Mouse (Mus musculus) embryonic facial prominence, embryonic 10.5 days (tissue): ENCODE results near the gene Emc1. TPM values are rescaled to one million over a fixed set of nuclear protein-coding genes. Genes with fewer than 3 reads are reported as not detected.

Experiments
- DNase-seq: peaks from one replicate; pipeline ENCODE4 v3.0.0-alpha.2; 2017; ENCODE audit warnings: low spot score
- H3K27ac ChIP-seq: fragments of 300-500 bp; sonication (generic); replicated peaks from 2 replicates; pipeline ENCODE4 v1.5.1; 2016; ENCODE audit warnings: mild to moderate bottlenecking
- H3K27me3 ChIP-seq: fragments of 300-500 bp; sonication (generic); replicated peaks from 2 replicates; pipeline ENCODE4 v1.6.1; 2016; ENCODE audit warnings: low read depth, mild to moderate bottlenecking; ENCODE audit not compliant: poor library complexity, severe bottlenecking
- H3K36me3 ChIP-seq: fragments of 300-500 bp; sonication (generic); replicated peaks from 2 replicates; pipeline ENCODE4 v1.6.1; 2016; ENCODE audit warnings: mild to moderate bottlenecking, moderate library complexity
- H3K4me1 ChIP-seq: fragments of 300-500 bp; sonication (generic); 2 replicates; pipeline ENCODE4 v1.6.1; 2016
- H3K4me3 ChIP-seq: fragments of 300-500 bp; sonication (generic); 2 replicates; pipeline ENCODE4 v1.5.1; 2016; ENCODE audit warnings: mild to moderate bottlenecking, moderate library complexity
- H3K9me3 ChIP-seq: fragments of 300-500 bp; sonication (generic); 2 replicates; pipeline ENCODE4 v1.6.1; 2016; ENCODE audit warnings: mild to moderate bottlenecking
- WGBS: fragments of 180-500 bp; shearing (Covaris S2); methylation state at CpG from one replicate; pipeline ENCODE4 v1.1.7; 2016; 5-methylcytosine and 5-hydroxymethylcytosine counted together
- polyA plus RNA-seq: library from polyadenylated mRNA; unstranded; fragments of >200 nt; fragmentation: Nextera tagmentation; extraction: Ambion mirVana; gene quantifications from 2 replicates; pipeline ENCODE4 v1.2.1, GENCODE M21; 2016

Gene Emc1
- polyA plus RNA-seq, result 30.3 and 33.1 TPM in 2 replicates

DNA sequence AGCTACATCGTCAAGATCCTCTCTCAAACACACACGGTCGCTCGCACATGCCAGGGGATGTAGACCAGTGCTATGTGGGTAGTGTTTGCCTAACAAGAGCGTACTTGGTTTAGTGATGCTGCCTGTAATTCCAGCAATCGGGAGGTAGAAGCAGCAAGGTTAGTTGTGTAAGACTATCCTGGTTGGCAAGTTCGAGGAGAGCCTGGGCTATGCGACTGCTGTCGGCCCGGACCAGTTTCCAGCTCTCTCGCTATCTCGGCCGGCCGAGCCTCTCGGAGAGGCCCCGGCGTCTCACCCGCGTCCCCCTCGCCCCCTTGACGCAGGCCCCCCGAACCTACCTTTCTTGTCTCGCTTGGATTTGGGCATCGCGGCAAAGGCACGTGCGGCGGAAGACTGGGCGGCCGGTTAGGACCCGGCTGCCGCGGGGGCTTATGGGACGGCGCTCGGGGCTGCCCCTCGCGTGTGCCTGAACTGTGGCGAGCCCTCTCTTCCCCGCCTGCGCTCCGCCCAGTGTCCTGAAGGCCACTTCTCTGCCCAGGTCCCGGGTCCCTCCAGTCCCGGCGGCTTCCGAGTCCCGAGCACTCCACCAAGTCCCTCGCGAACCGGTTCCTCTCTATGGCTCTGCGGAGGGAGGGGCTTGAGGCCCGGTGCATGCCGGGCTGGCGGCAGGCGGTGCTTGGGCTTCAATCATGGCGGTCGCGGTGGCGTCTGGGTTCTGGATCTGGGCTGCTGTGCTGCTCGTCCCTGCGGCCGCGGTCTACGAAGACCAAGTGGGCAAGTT lies at the start of gene Emc1, which contains the start of the genes Mrto4 and Ubr4:
Gene Emc1, plus strand, starts transcription at position 657 of the 781 bp plus-strand sequence.
Gene Mrto4, minus strand, starts transcription at position 646 of the 781 bp plus-strand sequence.
Gene Ubr4, plus strand, starts transcription at position 679 of the 781 bp plus-strand sequence.
- Histone ChIP-seq H3K36me3 (peaks cover 71% of the 10 kb centered on the region), H3K4me3 (peak within 1 kb of the TSS; percentile 94), H3K27me3 (no peaks in the 10 kb centered on the region), H3K4me1 (peaks cover 25% of the 10 kb centered on the region), H3K9me3 (no peaks in the 10 kb centered on the region), H3K27ac (peak within 1 kb of the TSS; percentile 100)
- peak; percentile 89 for DNase-seq
- WGBS, result under 1% methylated on average over 64 of the region's 64 CpGs

GRCm38 (mm10) chr4:139305521-139305920 lies 46.9 kb upstream of the Emc1 start:
- H3K27ac ChIP-seq, result no peak overlapping the region
- WGBS, result 94% methylated on average over 3 of the region's 3 CpGs
- H3K4me1 ChIP-seq, result peaks cover 10% of the 10 kb centered on the region
- H3K36me3 ChIP-seq, result peaks cover 52% of the 10 kb centered on the region
- H3K9me3 ChIP-seq, result no peaks in the 10 kb centered on the region
- no peak for DNase-seq
- no peak overlapping the region for H3K4me3 ChIP-seq
- peaks cover 10% of the 10 kb centered on the region for H3K27me3 ChIP-seq

DNA sequence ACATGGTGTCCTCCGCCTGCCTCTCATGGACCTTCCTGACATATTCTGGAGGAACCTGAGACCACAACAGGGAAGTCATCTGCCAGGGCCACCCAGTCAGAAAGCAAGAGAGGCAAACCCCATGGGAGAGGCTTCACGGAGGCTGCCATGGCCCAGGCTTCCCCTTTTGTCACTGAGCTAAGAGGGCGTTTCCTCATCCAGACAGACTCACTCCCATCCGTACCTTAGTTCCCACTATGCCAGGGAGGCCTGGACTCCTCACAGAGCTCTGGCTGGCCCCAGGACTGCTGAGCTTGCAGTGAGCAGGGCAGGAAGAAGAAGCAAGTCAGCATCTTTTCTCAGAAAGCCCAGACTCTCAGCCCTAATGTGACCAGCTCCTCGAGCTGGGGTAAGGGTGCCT lies 44.5 kb upstream of the Emc1 start:
- DNase-seq, result no peak
- Histone ChIP-seq H3K27ac (no peak overlapping the region), H3K36me3 (peaks cover 30% of the 10 kb centered on the region), H3K9me3 (no peaks in the 10 kb centered on the region), H3K4me1 (peaks cover 24% of the 10 kb centered on the region), H3K27me3 (peaks cover 13% of the 10 kb centered on the region), H3K4me3 (no peak overlapping the region)
- WGBS, result 84% methylated on average over 5 of the region's 5 CpGs

- DNase-seq, result no peak
- Histone ChIP-seq H3K4me1 (peaks cover 24% of the 10 kb centered on the region), H3K27ac (no peak overlapping the region; the same call in 1 of the 2 replicates), H3K4me3 (peak overlapping the region; percentile 89), H3K36me3 (peaks cover 37% of the 10 kb centered on the region), H3K27me3 (peaks cover 13% of the 10 kb centered on the region), H3K9me3 (no peaks in the 10 kb centered on the region)
- WGBS, result 21% methylated on average over 6 of the region's 6 CpGs
Observed at GRCm38 (mm10) chr4:139309651-139310050, 42.7 kb upstream of the Emc1 start.

GRCm38 (mm10) chr4:139310171-139310898 lies 42.1 kb upstream of the Emc1 start, which contains the start of the genes Pqlc2 and Akr7a5:
Gene Pqlc2, minus strand, starts transcription at chr4:139310708.
Gene Akr7a5, plus strand, starts transcription at chr4:139310744.
- peak within 1 kb of the TSS; percentile 89 for H3K4me3 ChIP-seq
- H3K27ac ChIP-seq, result peak within 1 kb of the TSS; percentile 90
- H3K9me3 ChIP-seq, result no peaks in the 10 kb centered on the region
- peaks cover 37% of the 10 kb centered on the region for H3K36me3 ChIP-seq
- DNase-seq, result peak; percentile 98
- H3K4me1 ChIP-seq, result peaks cover 24% of the 10 kb centered on the region
- WGBS, result under 1% methylated on average over 63 of the region's 63 CpGs
- H3K27me3 ChIP-seq, result peaks cover 13% of the 10 kb centered on the region

DNA sequence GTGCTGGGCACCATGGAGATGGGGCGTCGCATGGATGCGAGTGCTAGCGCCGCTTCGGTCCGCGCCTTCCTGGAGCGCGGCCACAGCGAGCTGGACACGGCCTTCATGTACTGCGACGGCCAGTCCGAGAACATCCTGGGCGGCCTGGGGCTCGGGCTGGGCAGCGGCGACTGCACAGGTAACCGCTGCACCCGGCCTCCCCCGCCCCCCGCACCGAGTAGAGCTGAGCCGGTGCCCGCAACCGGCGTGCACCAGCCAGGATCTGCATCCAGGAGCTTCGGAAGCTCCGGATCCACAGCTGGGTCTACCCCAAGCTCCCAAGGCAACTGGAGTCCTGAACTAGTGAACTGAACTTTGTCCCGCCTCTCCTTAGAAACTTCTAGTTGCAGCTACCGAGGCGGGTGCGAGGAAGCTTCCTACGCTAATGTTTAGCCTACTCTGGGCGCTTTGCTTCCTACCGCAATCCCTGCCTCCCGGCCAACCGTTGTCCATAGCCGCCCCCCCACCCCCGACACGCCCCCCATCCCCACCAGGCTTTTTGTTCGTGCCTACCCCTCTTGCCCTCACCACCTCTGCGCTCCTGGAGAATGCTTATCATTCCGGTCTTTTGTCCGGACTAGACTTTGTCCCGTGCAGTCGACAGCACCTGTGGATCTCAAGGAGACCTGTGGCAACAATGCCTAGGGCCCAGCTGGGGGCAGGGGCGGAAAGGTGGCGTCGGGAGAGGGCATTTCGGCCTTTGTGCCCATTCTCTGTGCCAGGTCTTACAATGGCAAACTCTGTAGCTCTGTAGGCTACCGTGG lies 41.3 kb upstream of the Emc1 start:
- DNase-seq, result no peak
- Histone ChIP-seq H3K4me1 (peaks cover 24% of the 10 kb centered on the region), H3K36me3 (peaks cover 37% of the 10 kb centered on the region), H3K27ac (peak overlapping the region; percentile 90), H3K4me3 (peak overlapping the region; percentile 89), H3K27me3 (peaks cover 13% of the 10 kb centered on the region), H3K9me3 (no peaks in the 10 kb centered on the region)
- under 1% methylated on average over 53 of the region's 53 CpGs for WGBS

- Histone ChIP-seq H3K36me3 (peaks cover 36% of the 10 kb centered on the region), H3K27me3 (peaks cover 13% of the 10 kb centered on the region), H3K9me3 (no peaks in the 10 kb centered on the region), H3K4me1 (peaks cover 24% of the 10 kb centered on the region), H3K27ac (peak overlapping the region; percentile 90), H3K4me3 (peak overlapping the region; percentile 89)
- 28% methylated on average over 14 of the region's 14 CpGs for WGBS
- DNase-seq, result no peak
Observed at GRCm38 (mm10) chr4:139311707-139312106, 40.7 kb upstream of the Emc1 start.

DNA sequence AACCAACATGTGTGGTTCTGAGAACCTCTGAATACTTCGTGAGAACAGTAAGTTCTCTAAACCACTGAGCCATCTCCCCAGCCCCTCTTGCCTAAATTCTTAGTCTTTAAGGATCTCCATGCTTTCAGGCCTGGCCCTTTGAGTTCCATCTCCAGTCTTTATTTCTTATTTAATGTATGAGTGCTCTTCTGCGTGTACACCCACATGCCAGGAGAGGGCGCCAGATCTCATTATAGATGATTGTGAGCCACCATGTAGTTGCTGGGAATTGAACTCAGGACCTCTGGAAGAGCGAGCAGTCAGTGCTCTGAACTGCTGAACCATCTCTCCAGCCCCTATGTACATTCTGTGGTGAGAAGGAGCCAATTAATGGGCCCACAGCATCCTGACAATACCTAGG lies 39.8 kb upstream of the Emc1 start:
- Histone ChIP-seq H3K36me3 (peaks cover 41% of the 10 kb centered on the region), H3K27ac (no peak overlapping the region), H3K4me1 (peaks cover 24% of the 10 kb centered on the region), H3K4me3 (peak overlapping the region; percentile 89), H3K9me3 (no peaks in the 10 kb centered on the region), H3K27me3 (peaks cover 13% of the 10 kb centered on the region)
- peak; percentile 41 for DNase-seq
- WGBS, result 58% methylated on average over 4 of the region's 4 CpGs

DNA sequence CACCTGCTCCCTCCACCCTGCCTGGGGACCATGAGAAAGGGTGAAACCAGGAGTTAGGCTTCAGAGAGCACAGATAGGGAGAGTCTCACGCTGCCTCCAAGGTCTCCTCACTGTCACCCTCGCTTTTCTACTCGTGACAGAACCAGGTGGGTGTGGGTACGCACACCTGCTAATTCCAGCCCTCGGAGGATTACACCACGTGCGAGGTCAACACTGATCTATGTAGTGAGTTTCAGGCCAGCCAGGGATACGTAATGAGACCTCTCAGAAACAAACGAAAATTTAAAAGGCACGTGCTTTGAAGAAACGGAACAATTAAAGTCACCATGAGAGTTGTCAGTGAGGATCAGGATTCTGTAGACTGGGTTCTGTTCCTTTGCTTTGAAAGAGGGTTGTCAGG lies 33.9 kb upstream of the Emc1 start:
- Histone ChIP-seq H3K27me3 (no peaks in the 10 kb centered on the region), H3K36me3 (peaks cover 62% of the 10 kb centered on the region), H3K4me1 (no peaks in the 10 kb centered on the region), H3K27ac (no peak overlapping the region), H3K9me3 (no peaks in the 10 kb centered on the region), H3K4me3 (no peak overlapping the region)
- WGBS, result 94% methylated on average over 11 of the region's 11 CpGs
- no peak for DNase-seq

- 92% methylated on average over 4 of the region's 4 CpGs for WGBS
- no peaks in the 10 kb centered on the region for H3K27me3 ChIP-seq
- H3K36me3 ChIP-seq, result peaks cover 51% of the 10 kb centered on the region
- H3K27ac ChIP-seq, result no peak overlapping the region
- no peak for DNase-seq
- H3K4me3 ChIP-seq, result no peak overlapping the region
- H3K4me1 ChIP-seq, result no peaks in the 10 kb centered on the region
- no peaks in the 10 kb centered on the region for H3K9me3 ChIP-seq
Observed at GRCm38 (mm10) chr4:139319740-139320139, 32.6 kb upstream of the Emc1 start.

DNA sequence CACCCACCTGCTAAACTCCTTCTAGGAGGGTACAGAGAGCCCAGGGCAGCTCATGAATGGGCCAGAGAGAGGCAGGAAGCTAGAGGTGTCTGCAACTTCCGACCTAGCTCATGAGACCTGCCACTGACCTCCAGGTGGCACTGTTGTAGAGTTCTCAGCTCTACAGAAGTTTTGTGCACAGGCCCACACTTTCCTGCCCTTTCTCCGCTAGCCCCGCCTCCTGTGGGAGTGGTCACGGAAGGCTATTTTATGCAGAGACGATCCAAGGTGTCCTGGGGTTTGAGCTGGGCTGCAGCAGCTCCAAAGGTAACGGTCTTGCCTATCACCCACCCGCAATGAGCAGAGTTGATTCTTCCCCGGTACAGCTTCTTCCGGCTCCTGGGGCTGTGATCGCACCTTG lies 21.8 kb upstream of the Emc1 start:
- Histone ChIP-seq H3K4me1 (peaks cover 5% of the 10 kb centered on the region; the same call in 1 of the 2 replicates), H3K36me3 (no peaks in the 10 kb centered on the region), H3K9me3 (no peaks in the 10 kb centered on the region), H3K4me3 (peak overlapping the region; percentile 47), H3K27me3 (peaks cover 13% of the 10 kb centered on the region), H3K27ac (0 out of 2 replicates have a peak overlapping the region, but pooled peaks have one; percentile 19)
- DNase-seq, result peak; percentile 77
- 11% methylated on average over 10 of the region's 10 CpGs for WGBS
